Mouse (Mus musculus): ENCODE data around the gene Dmap1.

Dmap1 gene

DNA sequence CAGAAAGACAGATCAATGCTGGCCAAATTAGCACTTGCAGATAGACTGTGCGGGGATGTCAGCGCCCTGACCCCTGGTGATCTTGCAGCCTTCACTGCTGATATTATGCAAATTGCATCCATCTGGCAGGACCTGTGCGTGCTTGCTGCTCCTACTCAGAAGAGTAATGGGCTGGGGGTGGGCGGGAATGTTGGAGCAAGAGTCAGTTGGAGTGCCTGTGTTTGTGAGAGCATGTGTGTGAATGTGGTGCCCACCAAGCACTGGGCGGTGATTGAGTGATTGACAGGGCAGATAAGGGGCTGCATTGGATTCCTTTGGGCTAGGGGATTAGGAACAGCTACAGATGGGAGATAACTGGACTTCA is 26.6 kb downstream of the Dmap1 start:
- no peak for DNase-seq

- no peak for DNase-seq
Observed at GRCm38 (mm10) chr4:117654703-117655499, 27.2 kb downstream of the Dmap1 start.

- no peak for DNase-seq
Observed at GRCm38 (mm10) chr4:117654016-117654702, 27.9 kb downstream of the Dmap1 start.

- no peak for DNase-seq
Observed at GRCm38 (mm10) chr4:117652727-117653126, 29.3 kb downstream of the Dmap1 start.

GRCm38 (mm10) chr4:117651626-117652101 is 30.4 kb downstream of the Dmap1 start:
- peak; percentile 50 for DNase-seq

- no peak for DNase-seq
Observed at GRCm38 (mm10) chr4:117646926-117647755, 34.9 kb downstream of the Dmap1 start.

- no peak for DNase-seq
Observed at GRCm38 (mm10) chr4:117646496-117646895, 35.6 kb downstream of the Dmap1 start.

- DNase-seq: no peak
Observed at GRCm38 (mm10) chr4:117645859-117646258, 36.2 kb downstream of the Dmap1 start.

- peak; percentile 41 for DNase-seq
Observed at GRCm38 (mm10) chr4:117645031-117645435, 37.0 kb downstream of the Dmap1 start.

DNA sequence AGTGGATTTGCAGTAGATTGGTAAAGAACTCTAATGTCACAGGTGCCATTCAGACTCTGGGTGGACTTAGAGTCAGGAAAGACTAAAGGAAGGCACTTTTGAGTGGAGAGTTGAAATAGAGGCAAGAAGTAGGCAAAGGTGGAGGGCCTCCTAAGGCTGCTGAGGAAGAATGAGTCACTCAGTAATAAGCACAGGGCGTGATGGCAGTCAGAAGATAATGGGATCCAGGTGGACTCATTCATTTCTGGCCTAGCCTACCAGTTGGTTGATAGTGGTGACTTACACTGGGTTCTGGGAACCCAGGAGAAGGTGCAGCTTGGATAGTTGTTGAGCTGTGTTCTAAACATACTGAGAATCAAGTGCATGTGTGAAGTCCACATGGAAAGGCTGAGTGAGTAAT is 40.3 kb downstream of the Dmap1 start:
- DNase-seq: no peak

- DNase-seq: no peak
Observed at GRCm38 (mm10) chr4:117640925-117641703, 41.0 kb downstream of the Dmap1 start.

DNA sequence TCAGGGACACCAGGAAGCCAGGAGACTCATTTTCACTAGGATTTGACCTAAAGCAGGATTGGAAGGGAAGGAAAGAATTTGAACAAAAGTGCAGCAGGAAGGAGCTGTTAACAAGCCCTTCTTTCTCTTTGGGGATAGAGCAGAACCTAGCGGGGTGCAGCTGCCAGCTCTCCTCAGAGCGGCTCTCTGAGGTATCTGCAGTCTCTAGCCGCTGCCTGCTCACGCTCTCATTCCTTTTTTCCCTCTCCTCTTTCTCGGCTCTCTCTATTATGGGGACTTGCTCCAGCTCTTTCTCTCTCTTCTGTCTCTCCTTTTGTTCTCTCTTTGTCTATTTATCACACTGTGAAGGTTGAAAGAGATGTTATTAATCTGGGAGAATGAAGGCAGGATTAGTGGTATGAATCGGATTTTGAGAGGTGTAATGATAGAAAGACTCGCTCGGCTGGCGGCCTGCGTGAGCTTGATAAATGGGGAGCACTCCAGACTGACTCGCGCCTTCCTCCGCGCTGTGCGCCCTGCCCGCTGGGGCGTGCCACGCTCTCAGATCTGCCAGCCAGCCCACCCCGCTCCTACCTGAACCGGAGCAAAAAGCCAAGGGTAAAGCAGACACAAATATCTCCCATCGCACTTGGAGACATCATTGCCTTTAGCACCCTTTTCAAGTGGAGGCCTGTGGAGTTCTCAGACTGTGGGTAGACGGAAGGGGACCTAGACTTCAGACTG is 45.0 kb downstream of the Dmap1 start:
- DNase-seq: no peak

- DNase-seq: no peak
Observed at GRCm38 (mm10) chr4:117636152-117636551, 45.9 kb downstream of the Dmap1 start.

DNA sequence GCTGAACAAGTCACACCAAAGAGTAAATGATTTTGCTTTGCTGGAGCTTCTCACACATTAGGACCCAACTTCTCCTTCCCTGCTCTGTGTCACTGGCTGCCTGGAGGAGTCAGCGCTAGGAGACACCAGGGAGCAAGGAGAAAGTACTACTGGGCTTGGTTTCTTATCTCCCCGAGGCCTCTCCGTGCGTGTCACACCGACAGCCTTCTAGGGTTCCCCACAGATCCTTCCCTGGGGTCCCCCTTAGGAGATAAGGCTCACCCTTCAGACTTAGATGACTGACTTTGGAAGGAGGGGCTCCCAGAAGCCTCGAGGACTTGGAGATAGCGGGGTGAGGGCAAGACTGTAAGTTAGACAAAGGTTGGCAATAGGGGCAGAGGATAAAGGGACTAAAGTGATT is 47.4 kb downstream of the Dmap1 start:
- DNase-seq: no peak

DNA sequence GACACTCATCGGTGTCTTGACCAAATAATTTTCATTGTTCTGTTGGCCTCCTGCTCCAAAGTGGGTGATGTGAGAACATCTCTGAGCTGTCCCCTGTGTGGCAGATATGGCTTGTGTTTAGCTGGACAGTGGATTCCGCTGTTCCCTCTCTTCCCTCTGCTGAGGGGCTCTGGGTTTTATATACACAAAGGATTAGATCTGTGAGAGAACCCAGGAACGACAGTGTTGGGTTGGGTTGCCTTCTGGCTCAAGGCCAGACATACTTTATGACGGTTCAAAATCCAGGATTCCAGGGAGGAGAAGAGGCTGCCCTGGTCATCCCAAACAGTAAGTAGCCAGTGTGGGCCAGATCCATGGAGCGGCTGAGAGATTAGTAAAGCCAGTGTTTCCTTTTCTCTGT is 48.5 kb downstream of the Dmap1 start:
- DNase-seq: no peak

GRCm38 (mm10) chr4:117630053-117630670 is 51.9 kb downstream of the Dmap1 start:
- DNase-seq: no peak

- DNase-seq: no peak
Observed at GRCm38 (mm10) chr4:117628464-117628863, 53.6 kb downstream of the Dmap1 start.
